In the genomic region with DNA sequence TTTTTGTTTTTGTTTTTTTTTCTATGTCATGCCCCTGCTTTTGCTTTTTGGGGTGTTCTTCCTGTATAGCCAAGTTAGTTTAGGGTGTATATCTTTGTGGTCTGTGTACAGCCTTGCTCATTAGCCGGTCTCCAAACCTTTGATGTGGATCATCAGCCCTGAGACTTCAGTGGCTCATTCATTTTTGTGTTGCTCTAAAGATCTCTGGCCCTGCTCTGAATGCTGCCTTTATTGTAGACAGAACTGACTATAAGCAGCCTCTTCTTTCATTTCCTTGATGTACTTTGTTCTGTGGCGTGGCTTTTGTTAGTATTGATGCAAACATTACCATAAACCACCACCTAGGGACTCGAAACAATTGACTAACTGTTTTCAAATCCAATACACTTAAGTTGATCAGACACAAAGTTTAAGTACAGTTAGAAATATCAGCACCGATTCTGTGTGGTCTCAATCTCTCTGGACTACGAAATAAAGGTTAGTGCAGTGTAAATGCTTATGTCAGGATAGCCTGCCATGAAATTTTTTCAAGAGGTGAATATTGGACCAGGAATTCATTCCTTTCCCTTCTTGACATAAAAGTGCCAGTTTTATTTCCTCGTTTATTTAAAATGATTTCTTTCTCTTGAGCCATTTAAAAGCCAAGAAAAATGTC, we compare ENCODE assay signal across 15 mouse cellular contexts.
DNase-seq lines count a peak whose midpoint lies in the region; ATAC-seq lines count a peak whose summit lies in the region.
"Had no signal": no experiment of that assay in that cellular context is flagged by ENCODE, and none has a peak within 500 bp of the region (broad histone marks: within the 10 kb centered on the region; RNA-seq: fewer than 3 reads in every experiment).

No protein-coding gene starts in this region.

- WGBS in neural tube, embryonic 11.5 days, result 37% methylated on average over 6 of the region's 6 CpGs
- 14% methylated on average over 6 of the region's 6 CpGs for WGBS in neural tube, embryonic 15.5 days
- 15% methylated on average over 6 of the region's 6 CpGs for WGBS in midbrain, embryonic 12.5 days
- 44% methylated on average over 6 of the region's 6 CpGs for whole genome bisulfite sequencing in liver, embryonic 12.5 days (ENCODE audit: insufficient replicate concordance)

- H3K9ac ChIP-seq in neural tube, embryonic 11.5 days (ENCODE audit: low read length), result no peak overlapping the region
- no peak overlapping the region for H3K9ac ChIP-seq in neural tube, embryonic 15.5 days (replicated peaks)
- H3K9ac ChIP-seq in midbrain, embryonic 12.5 days (replicated peaks), result no peak overlapping the region
- no peak overlapping the region for H3K9ac ChIP-seq in liver, embryonic 12.5 days
- H3K9ac ChIP-seq: limb, embryonic 13.5 days had no signal

- peak; percentile 21; the same call in 1 of the 2 replicates for ATAC-seq in neural tube, embryonic 11.5 days (ENCODE audit: insufficient read depth, low FRiP score, low TSS enrichment)
- ATAC-seq in neural tube, embryonic 15.5 days (ENCODE audit: low FRiP score), result no peak
- peak; percentile 59 for ATAC-seq in midbrain, embryonic 12.5 days (ENCODE audit: low FRiP score, low read depth)
- no peak for ATAC-seq in liver, embryonic 12.5 days
- ATAC-seq: inflammation-experienced regulatory T-cells, adult 6 months had no signal

- no peaks in the 10 kb centered on the region for H3K36me3 ChIP-seq in neural tube, embryonic 11.5 days (ENCODE audit: control insufficient read depth, insufficient read depth, low read length)
- no peaks in the 10 kb centered on the region for H3K36me3 ChIP-seq in neural tube, embryonic 15.5 days
- no peaks in the 10 kb centered on the region for H3K36me3 ChIP-seq in midbrain, embryonic 12.5 days
- no peaks in the 10 kb centered on the region for H3K36me3 ChIP-seq in liver, embryonic 12.5 days
- H3K36me3 ChIP-seq: limb, embryonic 13.5 days had no signal

- H3K4me2 ChIP-seq in neural tube, embryonic 11.5 days (ENCODE audit: low read depth), result no peak overlapping the region
- no peak overlapping the region for H3K4me2 ChIP-seq in neural tube, embryonic 15.5 days
- H3K4me2 ChIP-seq in midbrain, embryonic 12.5 days (replicated peaks), result no peak overlapping the region
- no peak overlapping the region for H3K4me2 ChIP-seq in liver, embryonic 12.5 days
- H3K4me2 ChIP-seq: limb, embryonic 13.5 days had no signal

- H3K4me1 ChIP-seq in neural tube, embryonic 11.5 days (ENCODE audit: control insufficient read depth, insufficient read depth, low read length), result peaks cover 6% of the 10 kb centered on the region; the same call in 1 of the 2 replicates
- H3K4me1 ChIP-seq in neural tube, embryonic 15.5 days, result peaks cover 2% of the 10 kb centered on the region; the same call in 1 of the 2 replicates
- peaks cover 3% of the 10 kb centered on the region; the same call in 1 of the 2 replicates for H3K4me1 ChIP-seq in midbrain, embryonic 12.5 days
- H3K4me1 ChIP-seq in liver, embryonic 12.5 days, result no peaks in the 10 kb centered on the region
- H3K4me1 ChIP-seq: limb, embryonic 13.5 days had no signal

- no peaks in the 10 kb centered on the region for H3K9me3 ChIP-seq in neural tube, embryonic 11.5 days (ENCODE audit: control insufficient read depth, low read length)
- H3K9me3 ChIP-seq in neural tube, embryonic 15.5 days (replicated peaks), result no peaks in the 10 kb centered on the region
- no peaks in the 10 kb centered on the region for H3K9me3 ChIP-seq in midbrain, embryonic 12.5 days
- H3K9me3 ChIP-seq in liver, embryonic 12.5 days (replicated peaks), result no peaks in the 10 kb centered on the region
- H3K9me3 ChIP-seq: limb, embryonic 13.5 days had no signal

- H3K27ac ChIP-seq in neural tube, embryonic 11.5 days (ENCODE audit: low read depth, low read length), result no peak overlapping the region
- no peak overlapping the region for H3K27ac ChIP-seq in neural tube, embryonic 15.5 days (replicated peaks)
- H3K27ac ChIP-seq in midbrain, embryonic 12.5 days (replicated peaks), result peak overlapping the region; percentile 25
- H3K27ac ChIP-seq in liver, embryonic 12.5 days, result no peak overlapping the region
- H3K27ac ChIP-seq: heart, adult 2 months; limb, embryonic 13.5 days; macrophage had no signal

- H3K27me3 ChIP-seq in neural tube, embryonic 11.5 days (ENCODE audit: control insufficient read depth, insufficient read depth, low read length), result no peaks in the 10 kb centered on the region
- no peaks in the 10 kb centered on the region for H3K27me3 ChIP-seq in neural tube, embryonic 15.5 days (replicated peaks)
- no peaks in the 10 kb centered on the region for H3K27me3 ChIP-seq in midbrain, embryonic 12.5 days
- no peaks in the 10 kb centered on the region for H3K27me3 ChIP-seq in liver, embryonic 12.5 days (replicated peaks)
- H3K27me3 ChIP-seq: limb, embryonic 13.5 days had no signal

- no peak for DNase-seq in neural tube, embryonic 11.5 days (ENCODE audit: low spot score)
- DNase-seq in embryo, embryonic 11 days, result peak; percentile 20
- DNase-seq in thymus, postnatal 14 days, result no peak
- no peak for DNase-seq in urinary bladder, postnatal 36 days (ENCODE audit: low spot score in 2 of 2)
- DNase-seq: adrenal gland, postnatal 14 days; cerebellum, adult 8-10 months; heart, adult 2 months; lung, adult 18-20 months had no signal

- no peak overlapping the region for H3K4me3 ChIP-seq in neural tube, embryonic 11.5 days (ENCODE audit: low read depth, low read length)
- H3K4me3 ChIP-seq in neural tube, embryonic 15.5 days (replicated peaks), result no peak overlapping the region
- no peak overlapping the region for H3K4me3 ChIP-seq in midbrain, embryonic 12.5 days
- H3K4me3 ChIP-seq in liver, embryonic 12.5 days, result no peak overlapping the region
- H3K4me3 ChIP-seq: heart, adult 2 months; limb, embryonic 13.5 days; myocyte had no signal

Comparison
In these comparisons a context has a peak if more than half of its experiments do, and no peak if none do; other contexts are left out.
1. ATAC-seq: peak in neural tube, embryonic 11.5 days (single experiment) and midbrain, embryonic 12.5 days (single experiment); none in neural tube, embryonic 15.5 days (single experiment) and liver, embryonic 12.5 days (single experiment).